Mouse (Mus musculus) forebrain, embryonic 15.5 days (tissue): ENCODE measurements around the gene Gpr68. TPM values are rescaled to one million over a fixed set of nuclear protein-coding genes. Genes with fewer than 3 reads are reported as not detected.

Experiments used
- ATAC-seq: fragments of 200-750 bp; cut with Nextera tagmentation; replicated peaks from 2 replicates; pipeline ENCODE4 v1.8.0; 2017; ENCODE audit warnings: mild to moderate bottlenecking, moderate TSS enrichment, moderate library complexity
- H3K27ac ChIP-seq: fragments of 300-500 bp; sonication (generic); replicated peaks from 2 replicates; pipeline ENCODE4 v1.5.1; 2015; ENCODE audit warnings: mild to moderate bottlenecking, inconsistent platforms
- H3K27me3 ChIP-seq: fragments of 300-500 bp; sonication (generic); 2 replicates; pipeline ENCODE4 v1.6.1; 2015; ENCODE audit warnings: inconsistent platforms
- H3K36me3 ChIP-seq: fragments of 300-500 bp; sonication (generic); 2 replicates; pipeline ENCODE4 v1.6.1; 2015; ENCODE audit warnings: mild to moderate bottlenecking, inconsistent platforms
- H3K4me1 ChIP-seq: fragments of 300-500 bp; sonication (generic); 2 replicates; pipeline ENCODE4 v1.6.1; 2015; ENCODE audit warnings: inconsistent platforms
- H3K4me2 ChIP-seq: fragments of 300-500 bp; sonication (generic); replicated peaks from 2 replicates; pipeline ENCODE4 v1.6.1; 2015; ENCODE audit warnings: mild to moderate bottlenecking, inconsistent platforms
- H3K4me3 ChIP-seq: fragments of 300-500 bp; sonication (generic); 2 replicates; pipeline ENCODE4 v1.5.1; 2015; ENCODE audit warnings: mild to moderate bottlenecking, inconsistent platforms
- H3K9ac ChIP-seq: fragments of 300-500 bp; sonication (generic); replicated peaks from 2 replicates; pipeline ENCODE4 v1.6.1; 2015; ENCODE audit warnings: mild to moderate bottlenecking, inconsistent platforms
- H3K9me3 ChIP-seq: fragments of 300-500 bp; sonication (generic); 2 replicates; pipeline ENCODE4 v1.6.1; 2016; ENCODE audit warnings: inconsistent platforms
- WGBS: fragments of 180-500 bp; shearing (Covaris S2); methylation state at CpG from one replicate; pipeline ENCODE4 v1.1.7; 2015; ENCODE audit warnings: mixed read lengths; 5-methylcytosine and 5-hydroxymethylcytosine counted together
- polyA plus RNA-seq: library from polyadenylated mRNA; unstranded; fragments of >200 nt; fragmentation: Nextera tagmentation; extraction: Ambion mirVana; gene quantifications from 2 replicates; pipeline ENCODE4 v1.2.1, GENCODE M21; 2015

Gene Gpr68
- polyA plus RNA-seq, 1 experiment from 2014 or later, result 1.1 TPM

GRCm38 (mm10) chr12:100839926-100840325 is 68.1 kb downstream of the Gpr68 start:
- H3K36me3 ChIP-seq, result no peaks in the 10 kb centered on the region
- no peak overlapping the region for H3K4me3 ChIP-seq
- H3K4me1 ChIP-seq, result no peaks in the 10 kb centered on the region
- ATAC-seq, result no peak
- no peaks in the 10 kb centered on the region for H3K9me3 ChIP-seq
- H3K4me2 ChIP-seq, result no peak overlapping the region
- no peak overlapping the region for H3K27ac ChIP-seq
- H3K9ac ChIP-seq, result no peak overlapping the region
- H3K27me3 ChIP-seq, result no peaks in the 10 kb centered on the region
- WGBS, result 76% methylated on average over 6 of the region's 6 CpGs

GRCm38 (mm10) chr12:100839079-100839600 is 68.9 kb downstream of the Gpr68 start:
- Histone ChIP-seq H3K4me2 (no peak overlapping the region), H3K36me3 (no peaks in the 10 kb centered on the region), H3K4me1 (no peaks in the 10 kb centered on the region), H3K9me3 (no peaks in the 10 kb centered on the region), H3K4me3 (no peak overlapping the region), H3K9ac (no peak overlapping the region), H3K27ac (no peak overlapping the region), H3K27me3 (no peaks in the 10 kb centered on the region)
- 26% methylated on average over 8 of the region's 8 CpGs for WGBS
- no peak for ATAC-seq

- WGBS, result 96% methylated on average over 3 of the region's 3 CpGs
- H3K27me3 ChIP-seq, result no peaks in the 10 kb centered on the region
- H3K36me3 ChIP-seq, result no peaks in the 10 kb centered on the region
- no peaks in the 10 kb centered on the region for H3K4me1 ChIP-seq
- no peak overlapping the region for H3K27ac ChIP-seq
- H3K4me3 ChIP-seq, result no peak overlapping the region
- H3K9me3 ChIP-seq, result no peaks in the 10 kb centered on the region
- ATAC-seq, result no peak
- no peak overlapping the region for H3K9ac ChIP-seq
- no peak overlapping the region for H3K4me2 ChIP-seq
Measured at GRCm38 (mm10) chr12:100837208-100837607, 70.8 kb downstream of the Gpr68 start.

GRCm38 (mm10) chr12:100831629-100832325 is 76.2 kb downstream of the Gpr68 start:
- no peaks in the 10 kb centered on the region for H3K9me3 ChIP-seq
- no peak overlapping the region for H3K4me2 ChIP-seq
- H3K27ac ChIP-seq, result no peak overlapping the region
- 6% methylated on average over 8 of the region's 8 CpGs for WGBS
- no peaks in the 10 kb centered on the region for H3K27me3 ChIP-seq
- H3K36me3 ChIP-seq, result no peaks in the 10 kb centered on the region
- H3K4me3 ChIP-seq, result no peak overlapping the region
- ATAC-seq, result no peak
- H3K9ac ChIP-seq, result no peak overlapping the region
- H3K4me1 ChIP-seq, result no peaks in the 10 kb centered on the region

- Histone ChIP-seq H3K27ac (no peak overlapping the region), H3K4me3 (no peak overlapping the region), H3K4me2 (no peak overlapping the region), H3K9me3 (no peaks in the 10 kb centered on the region), H3K36me3 (no peaks in the 10 kb centered on the region), H3K4me1 (no peaks in the 10 kb centered on the region), H3K27me3 (no peaks in the 10 kb centered on the region), H3K9ac (no peak overlapping the region)
- WGBS, result 64% methylated on average over 2 of the region's 2 CpGs
- ATAC-seq, result no peak
Measured at GRCm38 (mm10) chr12:100831021-100831420, 77.0 kb downstream of the Gpr68 start.

Other genes starting within 250 kb of the Gpr68 start
- gene Rps6ka5, start 181.2 kb downstream of the Gpr68 start, polyA plus RNA-seq, result 13.0 and 13.7 TPM in 2 replicates
- gene Dglucy, start 129.1 kb downstream of the Gpr68 start, polyA plus RNA-seq, result 3.0 and 3.6 TPM in 2 replicates
- 18.3 and 20.3 TPM in 2 replicates for gene Ccdc88c, start 120.9 kb upstream of the Gpr68 start, polyA plus RNA-seq
- gene Ppp4r3a, start 175.5 kb upstream of the Gpr68 start, polyA plus RNA-seq, result 36.4 and 38.5 TPM in 2 replicates